Mouse (Mus musculus): Measurements from ENCODE around the gene Nkx2-9. TPM values are rescaled to one million over a fixed set of nuclear protein-coding genes. Genes with fewer than 3 reads are reported as not detected.

The Nkx2-9 gene
- not detected in 2 replicates for polyA plus RNA-seq (2015; fragmentation: Nextera tagmentation; extraction: Ambion mirVana)

- 0 out of 2 replicates have a peak within 1 kb of the TSS, but pooled peaks have one; percentile 12 for H3K4me3 ChIP-seq (replicated peaks)
- H3K4me1 ChIP-seq (replicated peaks), result no peaks in the 10 kb centered on the region
- no peaks in the 10 kb centered on the region for H3K36me3 ChIP-seq
- H3K4me2 ChIP-seq, result 0 out of 2 replicates have a peak within 1 kb of the TSS, but pooled peaks have one; percentile 8
- ATAC-seq (ENCODE audit: low read depth) (no peak), DNase-seq (no peak)
- H3K27me3 ChIP-seq, result peaks cover 92% of the 10 kb centered on the region
- H3K27ac ChIP-seq, result no peak within 1 kb of the TSS
- no peak within 1 kb of the TSS for H3K9ac ChIP-seq
- WGBS (ENCODE audit: insufficient replicate concordance), result under 1% methylated on average over 40 of the region's 40 CpGs
- no peaks in the 10 kb centered on the region for H3K9me3 ChIP-seq (replicated peaks)
These were observed at the start of gene Nkx2-9 for GRCm38 (mm10) chr12:56612761-56613437. Gene Nkx2-9, minus strand, starts transcription at chr12:56613284.

DNA sequence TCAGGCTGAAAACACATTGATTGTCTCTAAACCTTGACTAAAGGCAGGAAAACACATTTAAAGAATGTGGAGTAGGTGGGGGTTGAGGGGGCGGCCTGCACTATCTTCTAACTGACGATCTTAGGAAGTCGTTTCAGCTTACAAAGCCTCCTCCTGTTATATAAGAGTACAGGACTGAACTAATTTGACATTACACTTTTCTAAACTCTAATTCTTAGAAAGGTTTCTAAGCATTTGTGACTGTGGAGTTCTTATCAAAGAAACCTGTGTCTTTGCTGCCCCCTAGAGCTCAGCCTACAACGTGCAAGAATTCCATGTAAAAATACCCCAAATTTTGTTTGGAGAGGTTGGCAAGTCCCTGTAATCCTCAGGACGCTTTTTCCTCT is 24.1 kb upstream of the Nkx2-9 start:
- Histone ChIP-seq H3K9me3 (replicated peaks) (no peaks in the 10 kb centered on the region), H3K9ac (no peak overlapping the region), H3K27me3 (peaks cover 10% of the 10 kb centered on the region; the same call in 1 of the 2 replicates), H3K4me1 (replicated peaks) (no peaks in the 10 kb centered on the region), H3K36me3 (no peaks in the 10 kb centered on the region), H3K4me3 (replicated peaks) (no peak overlapping the region), H3K4me2 (no peak overlapping the region), H3K27ac (no peak overlapping the region)
- ATAC-seq (ENCODE audit: low read depth) (no peak), DNase-seq (no peak)
- 6% methylated on average over 5 of the region's 5 CpGs for WGBS (ENCODE audit: insufficient replicate concordance)

- H3K4me1 ChIP-seq (replicated peaks), result no peaks in the 10 kb centered on the region
- DNase-seq (no peak), ATAC-seq (ENCODE audit: low read depth) (no peak)
- no peak overlapping the region for H3K4me2 ChIP-seq
- no peak overlapping the region for H3K9ac ChIP-seq
- WGBS (ENCODE audit: insufficient replicate concordance), result 22% methylated on average over 14 of the region's 14 CpGs
- peaks cover 10% of the 10 kb centered on the region; the same call in 1 of the 2 replicates for H3K27me3 ChIP-seq
- no peak overlapping the region for H3K4me3 ChIP-seq (replicated peaks)
- H3K27ac ChIP-seq, result no peak overlapping the region
- H3K36me3 ChIP-seq, result no peaks in the 10 kb centered on the region
- H3K9me3 ChIP-seq (replicated peaks), result no peaks in the 10 kb centered on the region
These were observed 23.6 kb upstream of the Nkx2-9 start for GRCm38 (mm10) chr12:56636534-56637180.

- DNase-seq, result no peak
- Histone ChIP-seq H3K4me2 (no peak overlapping the region), H3K4me1 (replicated peaks) (no peaks in the 10 kb centered on the region), H3K4me3 (replicated peaks) (no peak overlapping the region), H3K9me3 (replicated peaks) (no peaks in the 10 kb centered on the region), H3K9ac (no peak overlapping the region), H3K36me3 (no peaks in the 10 kb centered on the region), H3K27me3 (peaks cover 72% of the 10 kb centered on the region), H3K27ac (no peak overlapping the region)
- 9% methylated on average over 1 of the region's 1 CpGs for WGBS (ENCODE audit: insufficient replicate concordance)
- no peak for ATAC-seq (ENCODE audit: low read depth)
These were observed 3.0 kb upstream of the Nkx2-9 start for GRCm38 (mm10) chr12:56616088-56616487.

- 15% methylated on average over 6 of the region's 6 CpGs for WGBS (ENCODE audit: insufficient replicate concordance)
- DNase-seq, result no peak
These were observed 2.3 kb upstream of the Nkx2-9 start for GRCm38 (mm10) chr12:56615391-56615790.

DNA sequence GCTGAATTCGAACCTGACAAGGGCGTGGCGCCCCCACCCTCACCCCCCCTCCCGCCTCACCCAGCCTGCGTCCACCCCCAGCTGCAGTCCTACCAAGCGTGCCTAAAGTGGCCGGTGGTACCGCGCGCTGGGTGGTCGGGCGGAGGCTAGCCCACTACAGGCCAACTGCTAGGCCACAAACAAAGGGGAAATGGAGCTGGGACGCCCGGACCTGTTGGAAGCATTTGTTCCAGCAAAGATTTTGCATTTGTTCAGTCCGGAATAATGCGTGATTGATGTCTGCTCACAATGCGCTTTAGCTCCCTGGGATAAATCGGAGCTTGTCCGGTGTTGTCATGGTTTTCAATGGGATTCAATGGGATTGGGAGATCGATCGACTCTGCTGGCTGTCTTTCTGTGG is 1.4 kb upstream of the Nkx2-9 start:
- H3K9me3 ChIP-seq (replicated peaks), result no peaks in the 10 kb centered on the region
- WGBS (ENCODE audit: insufficient replicate concordance), result 2% methylated on average over 21 of the region's 21 CpGs
- H3K4me1 ChIP-seq (replicated peaks), result no peaks in the 10 kb centered on the region
- no peak overlapping the region for H3K4me2 ChIP-seq
- H3K4me3 ChIP-seq (replicated peaks), result no peak overlapping the region
- H3K27ac ChIP-seq, result no peak overlapping the region
- H3K36me3 ChIP-seq, result no peaks in the 10 kb centered on the region
- no peak for DNase-seq
- H3K27me3 ChIP-seq, result peaks cover 85% of the 10 kb centered on the region
- H3K9ac ChIP-seq, result no peak overlapping the region
- ATAC-seq (ENCODE audit: low read depth), result no peak

More at GRCm38 (mm10) chr12:56615391-56615790, 2.3 kb upstream of the Nkx2-9 start:
- Histone ChIP-seq H3K27me3 (peaks cover 79% of the 10 kb centered on the region), H3K4me3 (replicated peaks) (no peak overlapping the region), H3K27ac (no peak overlapping the region), H3K36me3 (no peaks in the 10 kb centered on the region), H3K9ac (no peak overlapping the region), H3K9me3 (replicated peaks) (no peaks in the 10 kb centered on the region), H3K4me1 (replicated peaks) (no peaks in the 10 kb centered on the region), H3K4me2 (no peak overlapping the region)
- ATAC-seq (ENCODE audit: low read depth), result no peak

DNA sequence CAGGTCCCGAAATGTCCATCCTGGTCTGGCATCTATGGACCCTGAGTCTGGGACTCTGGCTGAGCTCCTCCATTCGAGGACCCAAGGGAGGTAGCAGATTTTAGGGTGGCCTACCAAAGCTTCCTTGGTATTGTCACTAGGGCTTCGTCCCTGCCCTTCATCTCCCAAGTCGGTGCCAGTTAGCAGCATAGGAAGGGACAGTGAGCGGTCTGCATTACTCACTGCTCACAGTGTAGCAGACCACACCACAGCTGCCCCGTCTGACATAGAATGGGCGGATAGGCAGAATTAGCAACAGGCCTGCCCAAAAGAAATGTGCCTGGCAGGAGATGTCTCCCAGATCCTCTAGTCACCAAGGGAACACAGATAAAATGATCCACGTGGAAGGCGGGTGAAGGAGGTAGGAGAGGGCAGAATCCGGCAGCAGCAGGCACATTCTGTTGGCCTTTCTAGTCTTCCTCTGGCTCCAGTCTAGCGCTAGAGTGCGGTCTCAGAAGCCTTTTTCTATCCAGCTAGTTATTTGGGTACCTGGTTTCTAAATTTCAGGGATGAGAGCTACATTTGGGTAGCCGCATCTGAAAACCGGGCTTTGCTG is 929 bp upstream of the Nkx2-9 start:
- no peak for ATAC-seq (ENCODE audit: low read depth)

DNA sequence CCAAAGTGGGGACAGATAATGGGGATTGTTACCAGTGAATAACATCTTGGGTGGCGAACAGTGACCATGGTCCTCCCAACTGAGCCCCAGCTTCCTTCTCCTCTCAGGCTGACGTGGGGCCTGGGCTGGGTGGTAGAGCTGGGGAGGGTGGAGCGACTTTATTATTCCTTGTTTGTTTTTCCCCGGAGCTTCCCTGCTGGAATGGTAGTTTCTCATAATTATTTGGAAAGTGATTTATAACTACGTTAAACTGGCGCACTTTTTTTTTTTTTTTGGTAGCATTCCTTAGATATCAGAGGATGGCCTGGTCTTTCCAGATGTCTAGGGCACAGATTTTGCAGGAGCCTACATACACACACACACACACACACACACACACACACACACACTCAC is 350 bp upstream of the Nkx2-9 start:
- 2% methylated on average over 6 of the region's 6 CpGs for WGBS (ENCODE audit: insufficient replicate concordance)
- H3K9ac ChIP-seq, result no peak overlapping the region

More for the DNA sequence above, 929 bp upstream of the Nkx2-9 start:
- Histone ChIP-seq H3K4me1 (replicated peaks) (no peaks in the 10 kb centered on the region), H3K36me3 (no peaks in the 10 kb centered on the region), H3K27ac (no peak overlapping the region), H3K9me3 (replicated peaks) (no peaks in the 10 kb centered on the region), H3K9ac (no peak overlapping the region), H3K4me3 (replicated peaks) (no peak overlapping the region), H3K4me2 (no peak overlapping the region), H3K27me3 (peaks cover 87% of the 10 kb centered on the region)
- DNase-seq, result no peak
- 5% methylated on average over 14 of the region's 14 CpGs for WGBS (ENCODE audit: insufficient replicate concordance)

GRCm38 (mm10) chr12:56612349-56612735 is 742 bp downstream of the Nkx2-9 start:
- no peak overlapping the region for H3K4me2 ChIP-seq
- no peak overlapping the region for H3K4me3 ChIP-seq (replicated peaks)
- DNase-seq (no peak), ATAC-seq (ENCODE audit: low read depth) (no peak)
- peaks cover 94% of the 10 kb centered on the region for H3K27me3 ChIP-seq
- no peaks in the 10 kb centered on the region for H3K4me1 ChIP-seq (replicated peaks)
- WGBS (ENCODE audit: insufficient replicate concordance), result 5% methylated on average over 10 of the region's 10 CpGs
- H3K27ac ChIP-seq, result no peak overlapping the region
- H3K9ac ChIP-seq, result no peak overlapping the region
- no peaks in the 10 kb centered on the region for H3K36me3 ChIP-seq
- H3K9me3 ChIP-seq (replicated peaks), result no peaks in the 10 kb centered on the region

More for the DNA sequence above, 350 bp upstream of the Nkx2-9 start:
- 0 out of 2 replicates have a peak overlapping the region, but pooled peaks have one; percentile 8 for H3K4me2 ChIP-seq
- ATAC-seq (ENCODE audit: low read depth) (no peak), DNase-seq (no peak)
- H3K9me3 ChIP-seq (replicated peaks), result no peaks in the 10 kb centered on the region
- no peak overlapping the region for H3K27ac ChIP-seq
- no peaks in the 10 kb centered on the region for H3K36me3 ChIP-seq
- 0 out of 2 replicates have a peak overlapping the region, but pooled peaks have one; percentile 12 for H3K4me3 ChIP-seq (replicated peaks)
- H3K27me3 ChIP-seq, result peaks cover 89% of the 10 kb centered on the region
- no peaks in the 10 kb centered on the region for H3K4me1 ChIP-seq (replicated peaks)

GRCm38 (mm10) chr12:56611504-56612348 is 1.4 kb downstream of the Nkx2-9 start:
- Histone ChIP-seq H3K4me3 (replicated peaks) (no peak overlapping the region), H3K36me3 (no peaks in the 10 kb centered on the region), H3K9ac (no peak overlapping the region), H3K9me3 (replicated peaks) (no peaks in the 10 kb centered on the region), H3K4me2 (0 out of 2 replicates have a peak overlapping the region, but pooled peaks have one; percentile 23), H3K27ac (no peak overlapping the region), H3K4me1 (replicated peaks) (no peaks in the 10 kb centered on the region), H3K27me3 (peaks cover 97% of the 10 kb centered on the region)
- 2% methylated on average over 57 of the region's 57 CpGs for WGBS (ENCODE audit: insufficient replicate concordance)
- ATAC-seq (ENCODE audit: low read depth), result no peak
- DNase-seq, result no peak

DNA sequence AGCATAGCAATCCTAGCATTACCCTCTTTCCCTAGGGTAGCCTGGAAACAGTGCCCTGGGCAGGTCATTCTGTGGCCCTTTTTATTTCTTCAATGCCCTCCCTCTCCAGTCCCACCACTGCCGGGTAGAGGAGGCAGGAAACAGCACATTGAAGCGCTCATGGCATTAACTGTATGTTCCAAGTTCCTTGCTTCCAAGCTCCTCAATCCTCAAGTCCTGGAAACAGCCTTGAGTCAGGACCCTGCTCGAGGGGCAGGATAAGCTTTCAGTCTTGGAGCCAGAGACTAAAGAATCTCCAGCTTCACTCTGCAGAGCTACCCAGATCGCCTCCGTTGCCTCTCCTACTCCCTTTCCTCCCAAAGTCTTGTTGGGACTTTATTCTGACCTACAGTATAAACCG is 2.2 kb downstream of the Nkx2-9 start:
- Histone ChIP-seq H3K4me2 (no peak overlapping the region), H3K9me3 (replicated peaks) (no peaks in the 10 kb centered on the region), H3K4me1 (replicated peaks) (no peaks in the 10 kb centered on the region), H3K9ac (no peak overlapping the region), H3K27ac (no peak overlapping the region), H3K27me3 (peaks cover 95% of the 10 kb centered on the region), H3K4me3 (replicated peaks) (no peak overlapping the region), H3K36me3 (no peaks in the 10 kb centered on the region)
- no peak for DNase-seq
- WGBS (ENCODE audit: insufficient replicate concordance), result 4% methylated on average over 6 of the region's 6 CpGs
- ATAC-seq (ENCODE audit: low read depth), result no peak
